ENCODE assay signal across 11 mouse cellular contexts in the genomic region with DNA sequence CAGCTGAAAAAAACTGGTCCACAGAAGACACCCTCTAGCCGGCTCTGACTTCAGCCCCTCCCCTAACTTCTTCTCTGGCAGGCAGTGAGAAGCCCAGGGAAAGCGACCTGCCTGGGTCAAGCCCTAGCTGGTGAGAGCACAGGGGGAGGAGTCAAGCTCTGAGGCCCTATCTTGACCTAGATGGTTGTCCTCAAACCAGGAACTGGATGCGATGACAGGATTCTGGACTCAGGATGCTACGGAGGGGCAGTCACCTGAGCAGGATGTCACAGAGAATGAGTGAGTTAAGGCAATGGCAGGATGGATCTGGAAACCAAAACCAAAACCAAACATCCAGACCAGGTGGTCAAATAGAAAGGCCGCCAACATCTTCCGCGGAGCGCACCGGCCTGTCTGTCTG. TPM values are rescaled to one million over a fixed set of nuclear protein-coding genes. Genes with fewer than 3 reads are reported as not detected.
DNase-seq lines count a peak whose midpoint lies in the region; ATAC-seq lines count a peak whose summit lies in the region.
"Had no signal": no experiment of that assay in that cellular context is flagged by ENCODE, and none has a peak within 500 bp of the region (broad histone marks: within the 10 kb centered on the region; RNA-seq: fewer than 3 reads in every experiment).

No protein-coding gene starts in this region.

- H3K4me2 ChIP-seq in embryonic facial prominence, embryonic 11.5 days (ENCODE audit: low read depth, low read length): no peak overlapping the region
- H3K4me2 ChIP-seq: heart, embryonic 15.5 days; midbrain, embryonic 13.5 days had no signal

- no peak overlapping the region for H3K27ac ChIP-seq in embryonic facial prominence, embryonic 11.5 days (replicated peaks; ENCODE audit: low read depth, low read length)
- H3K27ac ChIP-seq: heart, embryonic 15.5 days; midbrain, embryonic 13.5 days had no signal

- H3K4me1 ChIP-seq in embryonic facial prominence, embryonic 11.5 days (ENCODE audit: control insufficient read depth, insufficient read depth, low read length): peaks cover 8% of the 10 kb centered on the region; the same call in 1 of the 2 replicates

- H3K27me3 ChIP-seq in embryonic facial prominence, embryonic 11.5 days (ENCODE audit: control insufficient read depth, insufficient read depth, low read length): peaks cover 12% of the 10 kb centered on the region
- H3K27me3 ChIP-seq: Patski had no signal

- WGBS in embryonic facial prominence, embryonic 11.5 days: 32% methylated on average over 9 of the region's 9 CpGs

- no peak overlapping the region for H3K4me3 ChIP-seq in embryonic facial prominence, embryonic 11.5 days (ENCODE audit: low read depth, low read length)
- H3K4me3 ChIP-seq: heart, embryonic 15.5 days; midbrain, embryonic 13.5 days had no signal

- H3K9me3 ChIP-seq in embryonic facial prominence, embryonic 11.5 days (replicated peaks; ENCODE audit: control insufficient read depth, low read length): no peaks in the 10 kb centered on the region
- H3K9me3 ChIP-seq: heart, embryonic 15.5 days; midbrain, embryonic 13.5 days had no signal

- peak; percentile 90 for DNase-seq in ZHBTc4 (ENCODE audit: low read depth, low spot score)
- DNase-seq in embryonic facial prominence, embryonic 11.5 days (ENCODE audit: low spot score): peak; percentile 35
- peak; percentile 81 for DNase-seq in kidney, postnatal 14 days
- DNase-seq in lung, postnatal 25 days (ENCODE audit: low spot score): peak; percentile 41
- DNase-seq in layer of hippocampus, postnatal 36 days: no peak
- no peak for DNase-seq in adrenal gland, postnatal 36 days
- DNase-seq in gastrocnemius, postnatal 4 days (ENCODE audit: low spot score in 2 of 2): no peak
- DNase-seq: thymus, postnatal 4 days had no signal

- no peaks in the 10 kb centered on the region for H3K36me3 ChIP-seq in embryonic facial prominence, embryonic 11.5 days (replicated peaks; ENCODE audit: control insufficient read depth, insufficient read depth, low read depth, low read length)
- H3K36me3 ChIP-seq: heart, embryonic 15.5 days; midbrain, embryonic 13.5 days had no signal

- no peak for ATAC-seq in embryonic facial prominence, embryonic 11.5 days (replicated peaks; ENCODE audit: insufficient number of reproducible peaks, low FRiP score, low TSS enrichment, low read depth)
- ATAC-seq: midbrain, embryonic 13.5 days; Patski had no signal

- no peak overlapping the region for H3K9ac ChIP-seq in embryonic facial prominence, embryonic 11.5 days (replicated peaks; ENCODE audit: low read length)
- H3K9ac ChIP-seq: heart, embryonic 15.5 days; midbrain, embryonic 13.5 days had no signal

RNA-seq across cellular contexts. Expression of a gene that starts 3.7 kb away (rescaled TPM):
- polyA plus RNA-seq in embryonic facial prominence, embryonic 11.5 days (2014; fragmentation: Nextera tagmentation; extraction: Ambion mirVana): 4.8 and 5.6 TPM in 2 replicates
- under 1 TPM; 0.33 to 0.72 TPM for total RNA-seq in layer of hippocampus, postnatal 36 days (2021)
- under 1 TPM; 0.13 to 0.59 TPM for total RNA-seq in adrenal gland, postnatal 36 days (2021)
- 1 to 10 TPM; 1.6 to 1.9 TPM for total RNA-seq in gastrocnemius, postnatal 4 days (2021)

RNA-seq across cellular contexts. Expression of a gene that starts 38.2 kb away (rescaled TPM):
- not detected in 2 replicates for polyA plus RNA-seq in embryonic facial prominence, embryonic 11.5 days (2014; fragmentation: Nextera tagmentation; extraction: Ambion mirVana)
- under 1 TPM in 1 of 2 experiments, not detected in 1; 0.46 TPM for total RNA-seq in layer of hippocampus, postnatal 36 days (2021)
- not detected for total RNA-seq in adrenal gland, postnatal 36 days (2021)
- not detected for total RNA-seq in gastrocnemius, postnatal 4 days (2021)
- polyA plus RNA-seq: heart, embryonic 15.5 days; midbrain, embryonic 13.5 days; Patski had no signal

Comparison
In these comparisons a context has a peak if more than half of its experiments do, and no peak if none do; other contexts are left out.
1. DNase-seq: peak in ZHBTc4 (single experiment), embryonic facial prominence, embryonic 11.5 days (single experiment), kidney, postnatal 14 days (single experiment) and lung, postnatal 25 days (single experiment); none in layer of hippocampus, postnatal 36 days (0 of 2), adrenal gland, postnatal 36 days (0 of 2) and gastrocnemius, postnatal 4 days (0 of 2).